In the genomic region with DNA sequence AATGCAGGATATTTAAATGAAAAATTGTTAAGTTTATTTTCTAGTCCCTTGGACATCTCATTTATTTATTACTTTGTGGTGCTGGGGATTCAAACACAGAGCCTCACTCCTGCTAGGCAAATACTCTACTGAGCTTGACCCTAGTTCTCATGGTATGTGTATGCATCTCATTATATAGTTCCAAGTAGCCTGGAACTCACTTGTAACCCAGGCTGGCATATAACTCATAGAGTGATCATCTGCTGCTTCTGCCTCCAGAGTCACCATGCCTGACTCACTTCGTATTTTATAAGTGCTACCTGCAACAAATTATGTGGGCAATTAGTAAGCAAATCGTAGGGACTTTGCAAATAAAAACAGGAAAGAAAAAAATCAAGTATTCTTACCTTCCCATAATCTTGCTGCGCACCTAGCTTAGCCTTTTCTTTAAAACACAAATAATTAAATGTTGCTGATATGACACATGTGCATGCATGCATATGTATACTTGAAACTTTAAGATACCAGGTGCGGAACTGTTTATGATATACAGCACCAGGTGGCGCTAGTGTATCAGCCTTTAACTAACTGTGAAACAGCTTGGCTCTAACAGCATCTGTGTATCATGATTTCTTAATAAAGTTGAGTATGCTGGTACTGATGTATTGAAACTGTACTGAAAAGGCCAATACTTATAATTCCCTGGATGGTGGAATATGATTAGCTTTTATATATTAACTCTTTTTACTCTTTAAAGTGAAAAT, we compare ENCODE assay signal across 1 mouse cellular context.
A peak's percentile ranks its signal among the peaks of the same experiment; 100 is the strongest.
TF ChIP-seq lines count a peak whose summit lies in the region.

No protein-coding gene starts in this region.

TF ChIP-seq in CH12.LX, 34 proteins besides CTCF, POLR2A, EP300 and RAD21 (continued from another document):
- 0 out of 2 replicates have a peak, but pooled peaks have one; percentile 40 for TF ChIP-seq MAFK (IDR thresholded peaks at IDR 0.05; ENCODE audit: insufficient replicate concordance, low read length)
- TF ChIP-seq IRF4 (IDR thresholded peaks at IDR 0.05; ENCODE audit: low read depth, low read length), result peak; percentile 60
- TF ChIP-seq TBP (conservative IDR thresholded peaks at IDR 0.05; ENCODE audit: low read depth, low read length), result no peak
- TF ChIP-seq ZKSCAN1 (IDR thresholded peaks at IDR 0.05; ENCODE audit: borderline replicate concordance, low read depth, low read length), result no peak
- no peak for TF ChIP-seq ZNF384 (IDR thresholded peaks at IDR 0.05; ENCODE audit: low read depth, low read length)
- TF ChIP-seq NELFE (IDR thresholded peaks at IDR 0.05; ENCODE audit: low read depth, low read length), result no peak; the same call in 1 of the 2 replicates
- no peak for TF ChIP-seq POLR2AphosphoS2 (IDR thresholded peaks at IDR 0.05; ENCODE audit: low read depth, low read length)
- TF ChIP-seq UBTF (IDR thresholded peaks at IDR 0.05; ENCODE audit: low read depth, low read length), result no peak
- TF ChIP-seq BHLHE40 (IDR thresholded peaks at IDR 0.05; ENCODE audit: low read depth, low read length), result no peak
- TF ChIP-seq MAX (IDR thresholded peaks at IDR 0.05; ENCODE audit: low read length), result peak; percentile 68
- peak; percentile 88 for TF ChIP-seq MYC (IDR thresholded peaks at IDR 0.05; ENCODE audit: low read depth, low read length)
- TF ChIP-seq CHD2 (IDR thresholded peaks at IDR 0.05; ENCODE audit: low read length), result no peak
- TF ChIP-seq PAX5 (IDR thresholded peaks at IDR 0.05; ENCODE audit: low read length), result no peak
TF ChIP-seq in CH12.LX: peak in this region for 10.
